Comparison of ENCODE assay signal across 8 mouse cellular contexts in the genomic region with DNA sequence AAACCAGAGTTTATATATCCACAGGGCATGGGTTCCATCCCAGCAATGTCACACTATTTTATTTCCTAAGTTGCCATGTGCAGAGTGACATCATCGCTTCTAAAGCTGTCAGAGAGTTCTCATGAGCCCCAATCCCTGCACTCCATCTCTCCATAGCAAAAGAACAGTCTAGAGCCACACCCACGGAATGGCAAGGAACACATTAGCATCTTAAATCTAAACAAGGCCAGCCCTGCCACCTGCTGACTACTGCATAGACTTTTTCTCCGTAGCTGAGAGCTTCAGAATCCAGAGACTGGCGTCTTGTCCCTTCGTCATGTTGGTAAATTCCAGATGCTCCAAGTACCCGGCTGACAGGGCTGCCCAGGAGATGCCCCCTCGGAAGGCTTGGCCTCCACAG.
DNase-seq lines count a peak whose midpoint lies in the region; ATAC-seq and TF ChIP-seq lines count a peak whose summit lies in the region.

No protein-coding gene starts in this region.

- ATAC-seq in frontal cortex, adult (ENCODE audit: low TSS enrichment) = peak; percentile 96

- no peak overlapping the region for H3K4me3 ChIP-seq in heart, adult 2 months

- no peak for TF ChIP-seq POLR2A in heart, adult 2 months (IDR thresholded peaks at IDR 0.05; ENCODE audit: insufficient read depth, low read depth, low read length)

- DNase-seq in heart, adult 2 months = no peak
- no peak for DNase-seq in heart, adult 8-10 months (ENCODE audit: low spot score)
- DNase-seq in ES-CJ7 (ENCODE audit: low read depth, low spot score) = peak; percentile 89
- peak; percentile 14 for DNase-seq in left cerebral cortex, postnatal 4 days
- DNase-seq in spleen, adult 18-20 months = no peak
- no peak for DNase-seq in adipocyte (ENCODE audit: low spot score)
- DNase-seq in thymus, postnatal 0 days (ENCODE audit: low spot score) = no peak

- 0 out of 2 replicates have a peak, but pooled peaks have one; percentile 6 for TF ChIP-seq CTCF in heart, adult 2 months (IDR thresholded peaks at IDR 0.05)

- no peaks in the 10 kb centered on the region; the same call in 1 of the 2 replicates for H3K4me1 ChIP-seq in heart, adult 2 months (ENCODE audit: control insufficient read depth, insufficient read depth, low read length)

- no peaks in the 10 kb centered on the region for H3K79me2 ChIP-seq in heart, adult 2 months (replicated peaks; ENCODE audit: control insufficient read depth, insufficient read depth, low read length)

- no peaks in the 10 kb centered on the region for H3K27me3 ChIP-seq in heart, adult 2 months (ENCODE audit: control insufficient read depth, insufficient read depth, low read length)

- H3K9ac ChIP-seq in heart, adult 2 months (ENCODE audit: low read depth, low read length) = no peak overlapping the region

- no peak for TF ChIP-seq EP300 in heart, adult 2 months (IDR thresholded peaks at IDR 0.05; ENCODE audit: insufficient read depth, low read depth, low read length)

- WGBS in heart, adult 2 months = 83% methylated on average over 7 of the region's 7 CpGs

- no peaks in the 10 kb centered on the region for H3K36me3 ChIP-seq in heart, adult 2 months (ENCODE audit: control insufficient read depth, insufficient read depth, low read length)

- intact Hi-C loops in heart, adult 2 months (cut with DNase I) = no loop called here
- intact Hi-C loops in left cerebral cortex, postnatal 4 days (cut with DNase I) = no loop called here

- H3K27ac ChIP-seq in heart, adult 2 months = no peak overlapping the region

Comparison
In these comparisons a context has a peak if more than half of its experiments do, and no peak if none do; other contexts are left out.
1. DNase-seq: peak in ES-CJ7 (single experiment) and left cerebral cortex, postnatal 4 days (single experiment); none in heart, adult 2 months (0 of 2), heart, adult 8-10 months (single experiment), spleen, adult 18-20 months (0 of 2), adipocyte (single experiment) and thymus, postnatal 0 days (single experiment).